Mouse (Mus musculus) cerebellum, adult 2 months (tissue): Measurements from ENCODE around the gene Ift122. TPM values are rescaled to one million over a fixed set of nuclear protein-coding genes. Genes with fewer than 3 reads are reported as not detected.

Experiments used
- DNase-seq, 2 experiments: peaks; one replicate each; pipeline ENCODE4 v3.0.0; 2021
- H3K27ac ChIP-seq: fragments of 200-500 bp; 2 replicates; pipeline ENCODE4 v1.5.1; 2012; ENCODE audit warnings: low read length, control low read depth, inconsistent platforms; ENCODE audit not compliant: insufficient read depth
- H3K27me3 ChIP-seq: fragments of 200-500 bp; 2 replicates; pipeline ENCODE4 v1.6.1; 2012; ENCODE audit warnings: inconsistent platforms, mild to moderate bottlenecking, low read length, moderate library complexity; ENCODE audit not compliant: control insufficient read depth, insufficient read depth
- H3K4me1 ChIP-seq: fragments of 200-500 bp; 2 replicates; pipeline ENCODE4 v1.6.1; 2011; ENCODE audit warnings: low read length; ENCODE audit not compliant: control insufficient read depth, insufficient read depth
- H3K4me3 ChIP-seq: fragments of 200-500 bp; replicated peaks from 2 replicates; pipeline ENCODE3; 2011; ENCODE audit warnings: mild to moderate bottlenecking, low read depth, low read length, control low read depth; ENCODE audit not compliant: insufficient read depth
- CTCF ChIP-seq: fragments of 200-500 bp; IDR thresholded peaks from 2 replicates; pipeline ENCODE4 v1.5.1; 2011; ENCODE audit warnings: low read depth, mild to moderate bottlenecking, control low read depth, low read length, moderate library complexity, borderline replicate concordance; ENCODE audit not compliant: insufficient read depth
- POLR2A ChIP-seq: fragments of 200-500 bp; IDR thresholded peaks from 2 replicates; pipeline ENCODE4 v1.6.1; 2011; ENCODE audit warnings: low read length, control low read depth, borderline replicate concordance; ENCODE audit not compliant: insufficient read depth
- WGBS: fragments of 180-500 bp; shearing (Covaris S2); methylation state at CpG from one replicate; pipeline ENCODE4 v1.1.7; 2018; 5-methylcytosine and 5-hydroxymethylcytosine counted together
- polyA plus RNA-seq: library from polyadenylated mRNA; depleted of rRNA; stranded (reverse); fragments of >200 nt; gene quantifications from 2 replicates; pipeline ENCODE4 v1.2.3, GENCODE M21; 2012; rRNA removed

The Ift122 gene
- polyA plus RNA-seq, 1 experiment, result 22.3 TPM

DNA sequence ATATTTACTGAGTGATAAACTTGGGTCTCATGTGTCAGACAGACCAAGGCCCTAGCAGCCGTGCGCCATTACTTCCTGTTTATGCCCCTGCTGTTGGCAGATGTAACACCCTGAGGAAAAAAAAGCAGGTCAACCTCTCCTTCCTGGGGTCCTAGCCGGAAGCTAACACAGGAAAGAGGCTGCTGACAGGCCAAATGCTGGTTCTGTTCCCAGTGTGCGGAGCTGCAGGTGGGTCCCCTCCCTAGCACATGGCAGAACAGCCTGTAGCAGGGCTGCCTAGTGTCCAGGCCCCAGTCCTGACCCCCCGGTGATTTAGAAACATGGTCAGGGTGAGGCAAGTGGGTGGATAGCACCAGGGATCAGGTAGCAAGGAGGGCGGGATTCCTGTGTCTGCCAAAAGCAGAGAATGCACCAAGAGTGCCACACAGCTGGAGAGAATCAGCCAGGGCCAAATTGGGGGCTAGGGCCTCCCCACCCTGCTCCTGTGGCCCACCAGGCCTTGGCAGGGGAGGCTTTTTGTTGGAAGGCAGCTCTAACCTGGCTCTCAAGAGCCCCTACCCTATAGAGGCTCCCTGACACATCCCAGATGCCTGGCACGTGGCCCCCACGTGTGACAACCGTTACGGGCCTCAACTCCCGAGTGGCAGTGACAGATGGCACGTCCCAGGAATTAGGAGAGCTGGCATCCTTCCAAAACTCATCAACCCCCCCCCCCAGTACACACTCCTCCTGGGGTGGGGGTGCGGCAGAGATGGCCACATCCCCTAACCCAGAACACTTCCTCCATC is 118.2 kb downstream of the Ift122 start:
- Histone ChIP-seq H3K27me3 (no peaks in the 10 kb centered on the region), H3K4me1 (peaks cover 67% of the 10 kb centered on the region), H3K4me3 (no peak overlapping the region), H3K27ac (no peak overlapping the region)
- 47% methylated on average over 13 of the region's 13 CpGs for WGBS
- TF ChIP-seq POLR2A (no peak), CTCF (no peak)
- peak in 1 of 2 experiments; percentile 29 for DNase-seq

DNA sequence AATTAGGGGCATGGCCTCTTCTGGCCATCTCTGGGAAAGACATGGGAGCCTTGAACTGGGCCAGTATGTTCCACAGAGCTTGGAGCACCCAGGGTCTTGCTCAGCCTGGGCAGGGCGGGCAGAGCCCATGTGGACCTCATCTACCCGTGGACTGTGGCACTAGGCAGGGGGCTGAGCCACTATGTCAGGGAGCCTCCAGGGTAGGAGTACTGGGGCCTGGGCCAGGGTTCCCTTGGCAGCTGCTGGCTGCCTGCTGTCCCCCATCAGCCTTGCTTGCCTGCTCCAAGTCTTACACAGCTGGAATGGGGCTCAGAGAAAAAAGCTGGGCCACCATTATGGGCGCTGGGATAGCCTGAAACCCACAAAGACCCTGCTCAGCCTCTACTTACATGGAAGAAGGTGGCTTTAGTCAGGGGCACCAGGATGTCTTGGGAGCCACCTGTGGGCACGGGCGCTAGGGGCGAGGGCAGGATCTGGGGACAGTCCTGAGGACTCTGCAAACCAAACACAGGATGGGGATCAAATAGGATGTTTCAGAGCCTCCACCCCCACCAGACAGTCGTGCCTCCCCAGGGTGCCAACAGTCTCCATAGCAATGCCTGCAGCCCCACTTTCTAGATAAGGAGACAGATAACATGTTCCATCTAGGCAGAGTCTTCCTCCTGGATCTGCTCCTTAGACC is 119.0 kb downstream of the Ift122 start:
- H3K4me3 ChIP-seq, result no peak overlapping the region
- TF ChIP-seq POLR2A (no peak), CTCF (no peak)
- 82% methylated on average over 7 of the region's 7 CpGs for WGBS
- H3K27ac ChIP-seq, result no peak overlapping the region
- DNase-seq, result no peak
- H3K4me1 ChIP-seq, result peaks cover 59% of the 10 kb centered on the region
- H3K27me3 ChIP-seq, result no peaks in the 10 kb centered on the region

DNA sequence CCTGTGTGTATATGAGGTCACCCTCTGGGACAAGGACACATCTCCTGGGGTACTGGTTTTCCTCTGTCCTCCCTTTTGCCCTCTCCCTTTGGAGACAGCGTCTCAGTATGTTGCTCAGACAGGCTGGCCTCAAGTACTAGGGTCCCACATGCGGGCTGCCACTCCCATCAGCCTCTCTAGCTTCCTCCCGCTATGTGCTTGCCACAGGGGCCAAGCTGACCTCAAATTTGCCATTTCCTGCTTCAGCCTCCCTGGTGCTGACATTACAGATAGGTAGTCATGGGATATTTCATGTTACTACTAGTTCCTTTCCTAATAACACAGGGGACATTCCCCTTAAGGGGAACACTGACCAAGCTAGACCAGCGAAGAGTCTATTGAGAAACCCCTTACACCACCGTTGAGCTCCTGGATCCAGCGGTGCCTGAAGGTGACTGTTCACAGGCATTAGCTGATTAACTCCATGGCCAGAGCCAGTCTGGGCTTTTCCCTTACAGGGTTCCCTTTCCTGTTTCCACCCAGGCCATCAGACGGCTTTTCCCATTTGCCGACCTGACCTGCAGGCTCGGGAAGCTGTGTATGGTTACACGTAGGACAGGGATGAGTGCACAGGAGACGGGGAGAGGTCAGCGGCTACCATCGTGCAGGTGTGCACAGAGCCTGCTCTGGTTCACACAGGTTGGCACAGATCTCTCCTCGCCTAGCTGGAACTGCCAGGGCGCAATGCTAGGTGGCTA is 120.0 kb downstream of the Ift122 start:
- 79% methylated on average over 15 of the region's 15 CpGs for WGBS
- H3K27me3 ChIP-seq, result no peaks in the 10 kb centered on the region
- no peak overlapping the region for H3K4me3 ChIP-seq
- peaks cover 48% of the 10 kb centered on the region for H3K4me1 ChIP-seq
- H3K27ac ChIP-seq, result no peak overlapping the region
- DNase-seq, result no peak
- TF ChIP-seq POLR2A (no peak), CTCF (no peak)

DNA sequence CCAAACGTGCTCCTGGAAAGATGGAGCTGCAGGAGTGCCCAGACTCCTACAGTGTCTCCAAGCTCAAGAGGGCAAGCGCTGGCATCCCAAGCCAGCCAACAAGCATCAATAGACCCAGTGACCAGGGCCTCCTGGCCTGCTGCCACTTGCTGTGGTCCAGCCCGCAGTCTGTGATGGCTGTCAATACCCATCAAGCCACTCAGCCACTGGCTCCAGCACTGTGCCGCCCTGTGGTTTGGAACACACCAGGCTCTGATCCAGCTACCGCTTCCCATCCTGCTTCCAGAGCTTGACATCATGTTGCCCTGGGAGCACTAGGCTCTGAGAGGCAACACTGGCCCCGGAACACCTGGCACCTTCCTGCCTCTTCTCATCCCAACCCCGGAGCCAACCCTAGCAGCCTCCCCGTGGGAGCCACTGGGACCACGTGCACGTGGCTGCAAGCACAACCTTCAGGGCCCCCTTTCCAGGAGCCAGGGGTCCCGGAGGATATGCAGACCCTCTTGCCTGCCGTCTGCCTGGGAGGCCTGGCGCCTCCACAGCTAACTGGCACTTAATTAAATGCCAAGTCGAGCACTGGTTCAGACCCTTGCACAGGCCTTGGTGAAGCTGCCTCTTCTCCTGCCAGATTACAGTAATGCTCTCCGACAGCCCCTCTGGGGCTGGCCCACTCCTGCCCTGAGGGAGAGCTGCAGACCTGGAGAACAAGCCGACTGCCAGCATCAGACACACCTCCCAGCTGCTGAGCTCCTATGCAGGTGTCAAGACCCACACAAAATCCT is 120.8 kb downstream of the Ift122 start:
- peak; percentile 39 to 58 for DNase-seq
- Histone ChIP-seq H3K4me3 (no peak overlapping the region), H3K4me1 (peaks cover 41% of the 10 kb centered on the region), H3K27ac (no peak overlapping the region), H3K27me3 (no peaks in the 10 kb centered on the region)
- WGBS, result 48% methylated on average over 16 of the region's 16 CpGs
- no peak for TF ChIP-seq CTCF
- no peak for TF ChIP-seq POLR2A

DNA sequence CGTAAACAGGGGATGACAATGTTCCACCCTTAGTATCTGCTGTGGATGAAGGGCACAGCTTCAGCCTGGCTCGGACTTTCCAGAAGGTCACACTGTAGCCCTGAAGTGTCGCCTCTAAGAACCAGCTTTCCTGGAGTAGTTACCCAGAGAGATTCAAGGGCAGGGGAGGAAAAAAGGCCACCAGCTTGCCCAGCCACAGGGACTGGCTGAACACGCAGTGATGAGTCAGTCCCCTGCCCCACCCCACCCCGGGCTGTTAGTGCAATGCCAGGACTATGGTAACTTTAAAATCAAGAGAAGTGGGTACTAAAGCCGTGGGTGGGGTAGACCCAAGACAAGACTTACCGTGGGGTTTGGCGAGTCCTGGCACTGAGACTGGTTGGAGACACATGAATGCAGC is 122.3 kb downstream of the Ift122 start:
- H3K4me1 ChIP-seq, result peaks cover 27% of the 10 kb centered on the region
- peak in 1 of 2 experiments; percentile 33 for DNase-seq
- no peaks in the 10 kb centered on the region for H3K27me3 ChIP-seq
- 66% methylated on average over 8 of the region's 8 CpGs for WGBS
- TF ChIP-seq CTCF (no peak), POLR2A (no peak)
- no peak overlapping the region for H3K4me3 ChIP-seq
- no peak overlapping the region for H3K27ac ChIP-seq

Other genes with a start within 250 kb of the Ift122 start
- gene Raf1, start 176.8 kb upstream of the Ift122 start, polyA plus RNA-seq, result 148 and 152 TPM in 2 replicates
- 2.7 and 3.5 TPM in 2 replicates for gene Tmem40, start 91.1 kb upstream of the Ift122 start, polyA plus RNA-seq
- 5.1 and 6.7 TPM in 2 replicates for gene Cand2, start 78.9 kb upstream of the Ift122 start, polyA plus RNA-seq
- gene Rpl32, start 44.7 kb upstream of the Ift122 start, polyA plus RNA-seq, result 680 and 720 TPM in 2 replicates
- 5.1 and 5.8 TPM in 2 replicates for gene Efcab12, start 15.1 kb upstream of the Ift122 start, polyA plus RNA-seq
- gene Mbd4, start 99 bp upstream of the Ift122 start, polyA plus RNA-seq, result 9.5 and 10.9 TPM in 2 replicates
- gene Rho, start 78.3 kb downstream of the Ift122 start, polyA plus RNA-seq, result 0.79 and 0.89 TPM in 2 replicates
- gene H1foo, start 91.5 kb downstream of the Ift122 start, polyA plus RNA-seq, result not detected in 2 replicates
- 24.2 and 29.4 TPM in 2 replicates for gene Plxnd1, start 141.5 kb downstream of the Ift122 start, polyA plus RNA-seq